Mouse (Mus musculus): ENCODE results near the gene Samd4. TPM values are rescaled to one million over a fixed set of nuclear protein-coding genes. Genes with fewer than 3 reads are reported as not detected.
A peak's percentile ranks its signal among the peaks of the same experiment; 100 is the strongest.

Gene Samd4
- polyA plus RNA-seq, 1 experiment = 3.9 TPM

DNA sequence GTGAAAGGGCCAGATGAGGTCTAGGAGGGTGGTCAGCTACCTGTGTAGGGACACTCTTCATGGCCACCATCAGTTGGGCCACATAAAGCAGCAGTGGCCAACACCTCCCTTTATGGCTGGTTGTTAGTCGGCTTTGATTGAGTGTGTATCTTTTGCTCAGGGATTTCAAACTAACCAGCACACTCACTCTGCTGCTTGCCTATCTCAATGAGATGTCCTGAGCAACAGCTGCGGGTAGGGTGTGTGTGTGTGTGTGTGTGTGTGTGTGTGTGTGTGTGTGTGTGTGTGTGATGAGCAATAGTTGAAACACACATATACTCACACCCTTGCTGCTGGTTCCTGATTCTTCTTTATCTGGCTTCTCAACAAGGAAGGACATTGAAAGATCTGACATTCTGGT lies 69.6 kb downstream of the Samd4 start:
- Histone ChIP-seq H3K36me3 (ENCODE audit: control insufficient read depth, insufficient read depth, low read length) (no peaks in the 10 kb centered on the region), H3K4me3 (ENCODE audit: insufficient read depth, low read depth, low read length) (no peak overlapping the region), H3K27ac (ENCODE audit: insufficient read depth, low read depth, low read length) (no peak overlapping the region), H3K4me1 (ENCODE audit: control insufficient read depth, insufficient read depth, low read length) (peaks cover 7% of the 10 kb centered on the region; the same call in 1 of the 2 replicates), H3K27me3 (replicated peaks; ENCODE audit: control insufficient read depth, insufficient read depth, low read length) (no peaks in the 10 kb centered on the region)
- no peak for TF ChIP-seq POLR2A (IDR thresholded peaks at IDR 0.05; ENCODE audit: low read depth, low read length)
- no peak for TF ChIP-seq CTCF (conservative IDR thresholded peaks at IDR 0.05; ENCODE audit: insufficient read depth, insufficient read length, low read depth, low read length)
- 79% methylated on average over 2 of the region's 2 CpGs for WGBS
- no peak for DNase-seq

DNA sequence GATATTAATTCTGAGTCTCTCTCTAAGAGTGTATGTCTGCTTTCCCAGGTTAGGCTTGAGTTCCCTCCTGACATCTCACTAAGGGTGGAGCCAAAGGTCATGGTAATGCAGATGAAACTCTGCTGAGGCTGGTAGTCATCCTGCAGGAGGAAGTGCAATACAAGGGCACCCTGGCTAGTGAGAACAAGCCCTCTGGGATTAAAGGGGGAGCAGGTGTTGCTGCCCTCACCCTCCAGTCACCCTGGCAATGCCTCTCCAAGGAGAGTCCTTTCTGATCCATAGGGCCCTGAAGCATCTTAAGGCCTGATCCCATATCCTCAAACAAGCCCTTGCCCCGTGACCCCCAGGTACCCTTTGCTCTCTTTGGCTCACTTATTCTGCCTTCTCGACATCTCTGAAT lies 72.5 kb downstream of the Samd4 start:
- DNase-seq = no peak
- Histone ChIP-seq H3K27me3 (replicated peaks; ENCODE audit: control insufficient read depth, insufficient read depth, low read length) (no peaks in the 10 kb centered on the region), H3K36me3 (ENCODE audit: control insufficient read depth, insufficient read depth, low read length) (no peaks in the 10 kb centered on the region), H3K27ac (ENCODE audit: insufficient read depth, low read depth, low read length) (0 out of 2 replicates have a peak overlapping the region, but pooled peaks have one; percentile 2), H3K4me1 (ENCODE audit: control insufficient read depth, insufficient read depth, low read length) (peaks cover 7% of the 10 kb centered on the region; the same call in 1 of the 2 replicates), H3K4me3 (ENCODE audit: insufficient read depth, low read depth, low read length) (no peak overlapping the region)
- TF ChIP-seq CTCF (conservative IDR thresholded peaks at IDR 0.05; ENCODE audit: insufficient read depth, insufficient read length, low read depth, low read length) (no peak), POLR2A (IDR thresholded peaks at IDR 0.05; ENCODE audit: low read depth, low read length) (no peak)
- WGBS = 54% methylated on average over 2 of the region's 2 CpGs

GRCm38 (mm10) chr14:46955574-46956043 lies 73.0 kb downstream of the Samd4 start:
- H3K27ac ChIP-seq (ENCODE audit: insufficient read depth, low read depth, low read length) = 0 out of 2 replicates have a peak overlapping the region, but pooled peaks have one; percentile 2
- 29% methylated on average over 9 of the region's 9 CpGs for WGBS
- no peaks in the 10 kb centered on the region for H3K27me3 ChIP-seq (replicated peaks; ENCODE audit: control insufficient read depth, insufficient read depth, low read length)
- H3K4me3 ChIP-seq (ENCODE audit: insufficient read depth, low read depth, low read length) = no peak overlapping the region
- no peaks in the 10 kb centered on the region for H3K36me3 ChIP-seq (ENCODE audit: control insufficient read depth, insufficient read depth, low read length)
- no peak for TF ChIP-seq POLR2A (IDR thresholded peaks at IDR 0.05; ENCODE audit: low read depth, low read length)
- TF ChIP-seq CTCF (conservative IDR thresholded peaks at IDR 0.05; ENCODE audit: insufficient read depth, insufficient read length, low read depth, low read length) = no peak; the same call in 1 of the 2 replicates
- peak; percentile 40 for DNase-seq
- peaks cover 7% of the 10 kb centered on the region; the same call in 1 of the 2 replicates for H3K4me1 ChIP-seq (ENCODE audit: control insufficient read depth, insufficient read depth, low read length)

GRCm38 (mm10) chr14:46956121-46956520 lies 73.5 kb downstream of the Samd4 start:
- Histone ChIP-seq H3K4me3 (ENCODE audit: insufficient read depth, low read depth, low read length) (no peak overlapping the region), H3K27ac (ENCODE audit: insufficient read depth, low read depth, low read length) (no peak overlapping the region), H3K36me3 (ENCODE audit: control insufficient read depth, insufficient read depth, low read length) (no peaks in the 10 kb centered on the region), H3K4me1 (ENCODE audit: control insufficient read depth, insufficient read depth, low read length) (peaks cover 7% of the 10 kb centered on the region; the same call in 1 of the 2 replicates), H3K27me3 (replicated peaks; ENCODE audit: control insufficient read depth, insufficient read depth, low read length) (no peaks in the 10 kb centered on the region)
- TF ChIP-seq CTCF (conservative IDR thresholded peaks at IDR 0.05; ENCODE audit: insufficient read depth, insufficient read length, low read depth, low read length) = no peak
- no peak for TF ChIP-seq POLR2A (IDR thresholded peaks at IDR 0.05; ENCODE audit: low read depth, low read length)
- no peak for DNase-seq
- WGBS = 41% methylated on average over 7 of the region's 7 CpGs

GRCm38 (mm10) chr14:46959166-46959721 lies 76.6 kb downstream of the Samd4 start:
- Histone ChIP-seq H3K4me3 (ENCODE audit: insufficient read depth, low read depth, low read length) (no peak overlapping the region), H3K36me3 (ENCODE audit: control insufficient read depth, insufficient read depth, low read length) (no peaks in the 10 kb centered on the region), H3K4me1 (ENCODE audit: control insufficient read depth, insufficient read depth, low read length) (peaks cover 7% of the 10 kb centered on the region; the same call in 1 of the 2 replicates), H3K27me3 (replicated peaks; ENCODE audit: control insufficient read depth, insufficient read depth, low read length) (no peaks in the 10 kb centered on the region), H3K27ac (ENCODE audit: insufficient read depth, low read depth, low read length) (no peak overlapping the region)
- DNase-seq = no peak
- WGBS = 74% methylated on average over 7 of the region's 7 CpGs
- TF ChIP-seq POLR2A (IDR thresholded peaks at IDR 0.05; ENCODE audit: low read depth, low read length) (no peak), CTCF (conservative IDR thresholded peaks at IDR 0.05; ENCODE audit: insufficient read depth, insufficient read length, low read depth, low read length) (no peak)

DNA sequence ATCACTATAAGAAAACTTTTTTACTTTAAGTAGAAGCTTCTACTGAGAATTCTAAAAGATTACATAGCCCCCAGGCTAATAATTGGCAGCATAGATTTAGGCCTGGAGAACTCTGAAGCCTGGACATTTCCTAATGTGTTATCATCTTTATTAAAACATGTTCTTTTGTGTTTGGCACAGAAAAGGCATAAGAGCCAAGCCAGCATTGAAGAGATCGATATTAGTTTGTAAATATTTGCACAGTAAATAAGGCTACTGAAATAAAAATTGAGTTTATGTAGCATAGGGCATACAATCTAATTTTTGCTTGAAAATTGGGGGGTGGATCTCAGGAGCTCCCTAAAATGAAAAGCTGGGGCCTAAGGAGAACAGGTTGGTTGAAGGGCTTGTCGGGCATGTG lies 77.2 kb downstream of the Samd4 start:
- Histone ChIP-seq H3K4me1 (ENCODE audit: control insufficient read depth, insufficient read depth, low read length) (peaks cover 7% of the 10 kb centered on the region; the same call in 1 of the 2 replicates), H3K27me3 (replicated peaks; ENCODE audit: control insufficient read depth, insufficient read depth, low read length) (no peaks in the 10 kb centered on the region), H3K27ac (ENCODE audit: insufficient read depth, low read depth, low read length) (no peak overlapping the region), H3K36me3 (ENCODE audit: control insufficient read depth, insufficient read depth, low read length) (no peaks in the 10 kb centered on the region), H3K4me3 (ENCODE audit: insufficient read depth, low read depth, low read length) (no peak overlapping the region)
- WGBS = 92% methylated on average over 2 of the region's 2 CpGs
- no peak for DNase-seq
- TF ChIP-seq POLR2A (IDR thresholded peaks at IDR 0.05; ENCODE audit: low read depth, low read length) (no peak), CTCF (conservative IDR thresholded peaks at IDR 0.05; ENCODE audit: insufficient read depth, insufficient read length, low read depth, low read length) (no peak)

- Histone ChIP-seq H3K4me3 (ENCODE audit: insufficient read depth, low read depth, low read length) (no peak overlapping the region), H3K36me3 (ENCODE audit: control insufficient read depth, insufficient read depth, low read length) (no peaks in the 10 kb centered on the region), H3K27me3 (replicated peaks; ENCODE audit: control insufficient read depth, insufficient read depth, low read length) (no peaks in the 10 kb centered on the region; the same call in 1 of the 2 replicates), H3K27ac (ENCODE audit: insufficient read depth, low read depth, low read length) (no peak overlapping the region), H3K4me1 (ENCODE audit: control insufficient read depth, insufficient read depth, low read length) (no peaks in the 10 kb centered on the region)
- TF ChIP-seq POLR2A (IDR thresholded peaks at IDR 0.05; ENCODE audit: low read depth, low read length) = no peak
- TF ChIP-seq CTCF (conservative IDR thresholded peaks at IDR 0.05; ENCODE audit: insufficient read depth, insufficient read length, low read depth, low read length) = no peak
- DNase-seq = no peak
- WGBS = 91% methylated on average over 5 of the region's 5 CpGs
These were observed 80.2 kb downstream of the Samd4 start for GRCm38 (mm10) chr14:46962832-46963231.

All from kidney, adult 2 months (tissue).